Mouse (Mus musculus) right cerebral cortex, postnatal 25 days (tissue): ENCODE results near the gene Defa32.
"Not testable (repeated sequence)": the region's sequence is repeated elsewhere in the genome, so short reads cannot be mapped to it uniquely, and the experiment has no call there.

Source experiments
- DNase-seq: peaks from one replicate; pipeline ENCODE4 v3.0.0; 2022

The Defa32 gene

GRCm38 (mm10) chr8:21528732-21529131 lies at the start of gene Defa32:
TSS of gene Defa32 (plus strand) at chr8:21529032.
- not testable (repeated sequence) for DNase-seq

- not testable (repeated sequence) for DNase-seq
Measured at GRCm38 (mm10) chr8:21508958-21509357, 19.9 kb upstream of the Defa32 start, which contains the start of gene Defa20. TSS of gene Defa20 (plus strand) at chr8:21509258.

GRCm38 (mm10) chr8:21565086-21565485 lies 36.3 kb downstream of the Defa32 start, which contains the start of gene Defa37:
TSS of gene Defa37 (plus strand) at chr8:21565386.
- DNase-seq, result not testable (repeated sequence)
